Mouse (Mus musculus): Measurements from ENCODE around the gene Sbds.
A peak's percentile ranks its signal among the peaks of the same experiment; 100 is the strongest.

The Sbds gene

DNA sequence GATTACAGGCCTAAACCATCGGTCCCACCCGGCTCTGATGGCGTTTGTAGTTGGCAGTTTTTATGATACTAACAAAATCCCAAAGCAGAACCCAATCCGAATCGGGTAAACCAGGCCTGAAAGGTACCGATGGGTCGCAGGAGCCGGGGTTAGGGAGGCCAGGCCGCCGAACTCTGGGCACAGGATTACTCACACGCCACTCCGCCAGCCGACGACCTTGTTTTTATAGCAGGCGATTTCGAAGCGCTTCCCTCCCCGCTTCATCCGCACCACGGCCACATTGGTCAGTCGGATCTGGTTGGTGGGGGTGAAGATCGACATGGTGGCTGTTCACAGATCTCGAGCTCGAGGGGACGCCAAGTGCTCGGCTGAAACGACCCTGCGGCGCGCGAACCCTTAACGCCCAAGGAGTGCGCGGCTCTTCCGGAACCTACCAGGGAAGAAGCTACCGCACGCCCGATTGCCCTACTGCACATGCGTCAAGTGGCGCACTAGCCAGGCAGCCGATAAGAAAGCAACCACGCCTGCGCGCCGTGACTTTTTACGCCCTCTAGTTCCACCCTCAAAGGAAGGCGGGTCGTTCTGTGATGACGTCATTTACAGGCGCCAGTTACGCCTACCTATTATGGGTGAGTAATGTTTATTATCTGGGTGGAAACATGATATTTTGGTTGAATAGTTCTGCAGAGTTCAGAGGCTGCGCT, at the start of gene Sbds, which contains the start of gene Tyw1:
TSS of gene Sbds (minus strand) at position 514 of the 704 bp plus-strand sequence.
TSS of gene Tyw1 (plus strand) at position 603 of the 704 bp plus-strand sequence.
- ATAC-seq (ENCODE audit: insufficient number of reproducible peaks, low FRiP score, low TSS enrichment): peak; percentile 86

DNA sequence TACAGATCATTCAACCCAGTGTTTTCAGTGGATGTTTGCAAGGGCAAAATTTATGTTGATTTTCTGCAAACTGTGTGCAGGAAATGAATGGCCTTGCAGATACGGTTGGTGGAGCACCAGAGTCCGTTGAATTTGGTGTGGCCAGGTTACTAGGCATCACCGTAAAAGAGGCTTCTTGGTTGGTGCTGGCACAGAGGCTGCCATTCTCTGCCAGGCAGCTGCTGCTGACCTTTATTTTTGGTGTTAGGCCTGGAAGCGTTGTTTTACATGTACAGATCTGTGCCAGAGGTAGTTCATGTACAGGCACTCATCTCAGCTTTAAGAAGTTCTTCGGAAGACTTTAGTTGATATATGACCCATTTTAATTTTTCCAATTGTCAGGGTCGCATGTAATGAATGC, 48.3 kb upstream of the Sbds start:
- ATAC-seq (ENCODE audit: insufficient number of reproducible peaks, low FRiP score, low TSS enrichment): no peak

DNA sequence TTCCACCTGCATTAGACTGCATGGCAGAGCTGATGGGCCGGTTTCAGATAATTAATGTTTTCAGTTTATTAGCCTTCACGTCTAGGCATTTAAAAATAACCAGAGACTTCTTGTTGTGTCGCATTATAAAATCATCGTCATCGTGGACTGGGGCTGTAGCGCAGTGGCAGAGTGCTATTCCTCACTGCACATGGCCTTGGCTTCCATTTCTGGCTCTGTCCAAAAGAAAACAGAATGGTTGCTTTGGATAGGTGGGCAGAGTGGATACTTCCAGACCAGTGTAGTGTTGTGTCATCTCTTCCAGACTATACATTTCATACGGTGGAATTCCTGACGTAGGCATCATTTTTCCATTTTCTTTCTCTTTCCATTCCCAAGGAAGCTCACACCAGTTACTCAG, 44.2 kb upstream of the Sbds start:
- no peak for ATAC-seq (ENCODE audit: insufficient number of reproducible peaks, low FRiP score, low TSS enrichment)

DNA sequence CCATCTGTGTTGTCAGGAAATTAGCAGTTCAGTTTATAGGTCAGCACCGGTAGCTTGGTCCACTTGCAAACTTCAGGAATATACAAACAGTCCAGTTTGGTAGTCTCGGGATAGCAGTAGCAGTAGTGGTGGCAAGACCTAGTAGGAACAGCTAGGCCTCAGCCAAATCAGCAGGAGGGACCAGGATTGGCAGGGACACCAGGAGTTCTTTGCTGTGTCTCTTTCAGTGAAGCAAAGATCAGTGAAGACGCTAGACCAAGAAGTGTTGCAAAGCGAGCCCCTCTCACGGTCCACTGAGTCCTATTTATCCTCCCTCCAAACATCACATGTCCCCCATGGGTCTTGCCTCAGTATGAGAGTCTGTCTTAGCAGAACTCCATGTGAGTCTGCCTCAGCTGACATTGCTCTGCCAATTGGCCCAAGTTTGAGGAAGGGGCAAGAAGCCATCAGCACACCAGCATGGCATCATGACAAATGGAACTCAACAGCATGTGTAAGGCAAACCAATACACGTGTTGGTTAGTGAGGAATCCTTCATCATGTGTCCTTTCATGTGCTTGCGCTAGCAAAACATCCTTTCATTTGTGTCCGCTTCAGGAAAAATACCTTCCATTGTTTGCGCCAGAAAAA, 43.6 kb upstream of the Sbds start:
- no peak for ATAC-seq (ENCODE audit: insufficient number of reproducible peaks, low FRiP score, low TSS enrichment)

DNA sequence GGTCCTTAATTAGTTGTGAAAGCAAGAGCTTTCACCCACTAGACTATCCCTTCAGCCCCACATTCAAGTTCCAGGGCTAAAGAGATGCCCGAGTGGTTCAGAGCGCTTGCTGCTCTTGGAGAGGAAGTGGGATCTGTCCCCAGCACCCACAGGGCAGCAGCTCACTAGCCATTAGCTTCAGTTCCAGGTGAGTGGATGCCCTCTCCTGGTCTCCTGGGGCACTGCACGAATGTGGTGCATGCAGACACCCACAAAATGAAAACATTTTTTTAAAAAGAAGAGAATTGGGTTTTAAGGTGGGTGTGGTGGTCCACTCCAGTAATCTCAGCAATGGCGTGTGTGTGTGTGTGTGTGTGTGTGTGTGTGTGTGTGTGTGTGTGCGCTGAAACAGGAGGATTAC, 40.7 kb upstream of the Sbds start:
- ATAC-seq (ENCODE audit: insufficient number of reproducible peaks, low FRiP score, low TSS enrichment): no peak

DNA sequence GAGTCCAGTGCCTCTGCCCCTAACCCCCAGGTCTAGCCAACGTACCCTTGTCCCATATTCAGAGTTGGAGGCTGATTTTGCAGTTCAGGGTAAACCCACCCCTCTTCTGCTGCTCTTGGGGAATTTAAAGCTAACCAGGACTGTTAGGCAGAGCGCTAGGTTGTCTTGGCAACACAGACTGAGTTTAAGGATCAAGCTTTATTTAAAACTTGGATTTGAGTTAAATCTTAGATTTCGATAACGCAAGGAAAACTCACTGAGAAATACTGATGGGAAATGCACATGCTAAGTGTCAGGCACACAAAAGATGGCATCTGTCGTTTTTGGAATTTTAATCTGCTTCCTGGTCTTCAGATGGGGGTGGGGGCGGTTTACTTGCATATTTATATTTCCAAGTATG, 39.3 kb upstream of the Sbds start:
- no peak for ATAC-seq (ENCODE audit: insufficient number of reproducible peaks, low FRiP score, low TSS enrichment)

DNA sequence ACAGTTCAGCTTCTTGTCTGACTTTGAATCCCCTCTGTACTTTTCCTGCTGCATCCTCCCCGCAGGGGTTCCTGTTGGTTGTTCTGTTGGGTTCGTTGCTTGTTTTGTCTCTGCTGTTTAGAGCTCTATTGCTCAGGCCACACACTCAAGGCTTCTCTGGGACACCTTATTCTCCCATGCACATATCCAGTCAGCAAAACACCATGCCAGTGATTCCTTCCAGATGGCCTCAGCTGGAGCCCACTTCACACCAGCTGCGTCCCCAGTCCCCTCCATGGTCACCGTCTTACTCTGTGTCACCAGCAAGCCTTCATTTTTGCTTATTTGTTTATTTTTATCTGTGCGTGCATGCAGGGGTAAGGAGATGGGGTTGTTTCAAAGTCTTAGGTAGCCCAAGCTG, 38.6 kb upstream of the Sbds start:
- ATAC-seq (ENCODE audit: insufficient number of reproducible peaks, low FRiP score, low TSS enrichment): no peak

DNA sequence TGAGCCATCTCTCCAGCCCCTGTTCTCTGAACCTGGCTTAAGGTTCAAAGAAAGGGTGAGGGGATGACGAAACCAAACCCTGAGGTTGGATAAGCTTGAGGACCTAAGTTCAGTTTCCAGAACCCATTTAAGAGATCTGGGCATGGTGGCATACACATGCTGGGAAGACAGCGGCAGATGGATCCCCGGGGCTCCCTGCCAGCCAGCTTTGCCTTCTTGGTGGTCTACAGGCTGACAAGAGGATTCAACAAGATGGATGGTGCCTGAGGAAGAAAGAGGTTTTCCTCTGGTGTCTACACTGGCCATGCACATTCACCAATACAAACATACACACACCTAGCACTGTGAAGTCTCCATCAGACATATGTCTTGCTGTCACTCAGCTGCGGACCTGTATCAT, 37.6 kb upstream of the Sbds start:
- no peak for ATAC-seq (ENCODE audit: insufficient number of reproducible peaks, low FRiP score, low TSS enrichment)

DNA sequence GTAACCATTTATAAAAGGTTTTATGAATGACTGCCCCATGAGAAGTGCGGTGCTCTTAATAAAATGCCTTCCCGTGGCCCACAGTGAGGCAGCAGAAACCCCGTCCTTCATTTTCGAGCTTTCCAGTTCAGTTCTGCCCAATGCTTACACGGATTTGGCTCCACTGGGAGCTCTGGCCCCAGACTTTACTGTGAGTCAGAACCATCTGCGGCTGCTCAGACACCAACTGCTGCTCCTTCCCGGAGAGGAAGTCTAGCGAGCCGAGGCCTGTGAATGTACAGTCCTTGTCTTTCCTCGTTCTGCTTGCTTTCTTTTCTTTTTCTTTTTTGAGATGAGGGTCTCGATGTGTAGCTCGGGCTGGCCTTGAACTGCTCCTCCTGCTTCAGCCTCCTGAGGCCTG, 35.4 kb upstream of the Sbds start:
- no peak; the same call in 1 of the 2 replicates for ATAC-seq (ENCODE audit: insufficient number of reproducible peaks, low FRiP score, low TSS enrichment)

DNA sequence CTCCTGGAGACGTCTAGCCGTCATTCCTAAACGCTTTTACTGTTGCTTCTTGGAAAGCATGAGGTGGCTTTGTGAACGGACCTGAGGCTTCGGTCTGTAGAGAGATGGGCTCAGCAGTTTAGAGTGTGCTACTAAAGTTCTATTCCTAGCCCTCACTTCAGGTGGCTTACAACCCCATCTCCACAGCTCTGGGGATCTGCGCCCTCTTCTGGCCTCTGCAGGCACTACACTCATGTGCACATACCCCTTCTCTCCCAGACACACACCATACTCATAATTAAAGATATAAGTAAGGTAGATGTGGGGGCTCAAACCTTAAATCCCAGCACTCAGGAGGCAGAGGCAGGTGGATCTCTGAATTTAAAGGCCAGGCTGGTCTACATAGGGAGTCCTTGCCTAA, 34.9 kb upstream of the Sbds start:
- no peak for ATAC-seq (ENCODE audit: insufficient number of reproducible peaks, low FRiP score, low TSS enrichment)

DNA sequence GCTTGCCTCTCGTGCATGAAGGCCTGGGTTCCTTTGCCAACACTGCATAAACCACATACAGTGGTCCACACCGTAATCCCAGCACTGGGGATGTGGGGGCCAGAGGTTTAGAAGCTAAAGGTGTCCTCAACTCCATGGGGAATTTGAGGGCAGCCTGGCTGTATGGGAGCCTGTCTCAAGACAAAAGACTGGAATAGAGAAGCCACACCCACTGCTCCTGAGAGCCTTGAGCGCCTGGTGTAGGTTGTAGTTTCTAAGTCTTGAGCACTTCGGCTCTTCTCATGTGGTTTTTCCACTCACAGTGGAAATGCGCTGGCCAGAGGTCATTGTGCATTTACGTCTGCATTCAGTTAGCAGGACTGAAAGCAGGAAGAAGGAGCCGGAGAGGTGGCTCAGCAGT, 32.8 kb upstream of the Sbds start:
- no peak for ATAC-seq (ENCODE audit: insufficient number of reproducible peaks, low FRiP score, low TSS enrichment)

DNA sequence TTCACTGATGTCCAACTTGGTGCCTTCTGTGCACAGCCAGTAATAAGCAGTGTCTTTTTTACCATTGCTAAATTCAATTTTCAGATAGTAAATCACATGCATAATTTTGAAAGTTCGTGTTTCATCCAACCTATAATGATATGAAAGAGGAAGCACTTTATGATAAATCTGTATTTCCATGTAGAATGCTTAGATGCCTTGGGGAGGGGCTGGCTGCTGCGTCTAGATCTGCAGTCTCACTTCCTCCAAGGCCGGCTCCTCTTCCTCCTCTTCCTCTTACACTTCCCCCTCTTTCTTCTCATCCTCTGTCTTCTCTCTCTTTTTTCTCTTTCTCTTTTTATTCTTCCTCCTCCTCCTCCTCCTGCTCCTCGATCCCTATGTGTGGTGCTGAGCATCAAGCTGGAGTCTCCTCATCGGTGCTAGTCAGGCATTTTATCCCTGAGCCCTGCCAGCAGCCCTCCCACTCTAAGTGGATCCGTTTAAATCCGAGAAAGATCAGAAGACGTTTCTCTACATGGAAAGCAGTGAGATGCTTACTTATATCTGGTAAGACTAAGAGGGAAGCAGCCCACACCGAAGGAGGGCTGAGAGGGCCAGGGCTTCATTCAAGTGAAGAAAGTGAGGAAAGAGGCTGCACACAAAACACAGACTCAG, 27.9 kb upstream of the Sbds start:
- ATAC-seq (ENCODE audit: insufficient number of reproducible peaks, low FRiP score, low TSS enrichment): no peak

DNA sequence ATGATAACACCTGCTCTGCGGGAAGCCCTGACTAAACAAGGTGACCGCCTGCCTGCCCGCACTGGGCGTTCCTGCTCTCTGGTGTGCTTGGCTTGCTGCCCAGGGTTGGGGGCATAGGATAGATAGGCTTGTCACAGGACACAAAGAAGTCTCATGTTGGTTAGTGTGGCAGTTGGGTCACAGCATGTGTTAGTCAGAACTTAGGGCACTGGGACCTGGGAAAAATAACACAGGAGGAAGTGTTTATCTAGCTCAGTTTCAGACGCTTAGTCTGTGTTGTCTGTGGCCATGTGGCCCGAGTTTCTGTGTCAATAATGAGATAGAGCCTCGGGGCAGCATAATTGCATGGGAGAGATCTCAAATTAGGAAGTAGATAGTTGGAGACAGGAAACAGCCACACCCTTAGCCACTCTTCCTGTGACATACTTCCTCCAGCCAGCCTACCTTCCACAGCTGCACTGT, 22.7 kb upstream of the Sbds start:
- no peak for ATAC-seq (ENCODE audit: insufficient number of reproducible peaks, low FRiP score, low TSS enrichment)

DNA sequence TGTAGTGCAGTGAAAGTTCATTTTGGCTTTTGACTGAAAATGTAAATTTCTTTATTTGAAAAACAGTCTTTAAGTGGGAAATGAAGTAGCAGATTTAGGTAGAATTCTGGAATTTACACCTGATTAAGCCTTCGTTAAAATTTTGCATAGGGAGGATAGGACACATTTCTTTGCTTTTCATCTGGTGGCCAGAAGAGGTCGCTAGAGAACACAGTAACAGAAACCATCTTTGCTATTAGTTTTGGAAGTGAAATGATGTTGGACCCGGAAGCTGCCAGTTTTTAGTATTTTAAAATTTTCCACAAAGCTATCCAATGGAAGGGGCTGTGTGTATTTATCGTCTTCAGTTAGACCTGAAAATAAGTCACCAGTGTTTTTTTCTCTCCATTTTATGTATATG, 20.2 kb upstream of the Sbds start:
- ATAC-seq (ENCODE audit: insufficient number of reproducible peaks, low FRiP score, low TSS enrichment): no peak

DNA sequence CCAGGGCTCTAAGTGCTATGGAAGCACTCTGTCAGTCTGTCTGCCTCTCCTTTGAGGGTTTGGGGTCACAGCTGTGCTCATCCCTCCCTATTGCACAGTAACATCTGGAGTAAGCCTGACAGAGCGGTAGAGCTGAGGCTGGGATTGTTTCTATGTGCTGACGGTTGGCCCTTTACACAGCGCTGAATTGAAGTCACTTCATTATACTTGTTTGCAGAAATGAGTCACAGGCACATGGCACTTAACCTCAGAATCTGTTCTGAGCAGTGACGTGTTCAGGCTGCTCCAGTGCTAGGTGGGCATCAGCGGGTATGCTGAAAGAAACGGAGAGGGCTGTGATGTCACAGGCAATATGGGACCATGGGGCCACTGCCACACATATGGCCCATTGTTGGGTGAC, 17.7 kb upstream of the Sbds start:
- ATAC-seq (ENCODE audit: insufficient number of reproducible peaks, low FRiP score, low TSS enrichment): no peak

DNA sequence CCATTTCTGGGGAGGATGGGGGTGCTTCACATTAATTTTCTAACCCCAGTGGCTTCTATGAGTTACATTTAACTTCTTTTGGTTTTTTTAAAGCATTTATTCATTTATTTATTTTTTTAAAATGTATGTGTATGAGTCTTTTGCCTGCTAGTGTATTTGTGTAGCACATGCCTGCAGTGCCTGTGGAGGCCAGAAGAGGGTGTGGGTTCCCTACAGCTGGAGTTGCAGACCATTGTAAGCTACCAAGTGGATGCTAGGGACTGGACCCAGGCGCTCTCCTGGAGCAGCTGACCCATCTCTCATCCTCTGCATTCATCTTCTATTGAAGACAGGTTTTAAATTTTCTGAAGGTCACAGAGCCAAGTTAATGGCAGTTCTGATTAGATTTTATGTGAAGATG, 17.0 kb upstream of the Sbds start:
- no peak for ATAC-seq (ENCODE audit: insufficient number of reproducible peaks, low FRiP score, low TSS enrichment)

DNA sequence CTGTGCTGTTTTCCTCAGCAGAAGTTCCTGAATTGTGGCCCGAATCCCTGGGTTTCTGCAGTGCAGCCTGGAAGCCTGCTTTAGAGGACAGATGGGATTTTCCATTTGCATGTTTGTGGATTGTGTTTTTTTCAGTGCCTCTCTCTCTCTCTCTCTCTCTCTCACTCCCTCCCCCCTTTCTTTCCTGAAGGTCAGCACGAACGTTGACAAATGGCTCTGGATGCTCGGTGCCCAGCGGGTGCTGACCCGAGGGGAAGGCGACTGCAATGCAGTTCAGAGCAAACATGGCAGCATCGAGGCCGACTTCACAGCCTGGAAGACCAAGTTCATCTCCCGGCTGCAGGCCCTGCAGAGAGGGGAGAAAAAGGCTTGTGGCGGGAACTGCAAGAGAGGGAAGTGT, 13.6 kb upstream of the Sbds start:
- ATAC-seq (ENCODE audit: insufficient number of reproducible peaks, low FRiP score, low TSS enrichment): no peak

DNA sequence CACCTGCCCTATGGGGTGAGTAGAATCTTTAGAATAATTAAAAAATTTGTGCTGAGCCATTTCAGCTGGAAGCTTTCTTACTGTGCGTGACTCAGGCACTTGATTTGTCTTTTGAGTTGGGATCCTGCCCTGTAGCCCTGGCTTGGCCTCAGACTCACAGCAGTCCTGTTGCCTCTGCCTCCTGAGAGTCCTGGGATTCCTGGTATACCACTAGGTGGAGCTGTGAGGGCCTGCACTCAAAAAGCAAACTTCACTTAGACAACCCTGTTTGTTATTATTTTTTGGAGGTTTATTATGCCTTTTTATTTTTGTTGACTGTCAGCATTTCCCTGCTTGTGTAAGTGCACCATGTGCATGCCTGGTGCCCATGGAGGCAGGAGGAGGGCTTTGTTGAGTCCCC, 12.0 kb upstream of the Sbds start:
- no peak for ATAC-seq (ENCODE audit: insufficient number of reproducible peaks, low FRiP score, low TSS enrichment)

DNA sequence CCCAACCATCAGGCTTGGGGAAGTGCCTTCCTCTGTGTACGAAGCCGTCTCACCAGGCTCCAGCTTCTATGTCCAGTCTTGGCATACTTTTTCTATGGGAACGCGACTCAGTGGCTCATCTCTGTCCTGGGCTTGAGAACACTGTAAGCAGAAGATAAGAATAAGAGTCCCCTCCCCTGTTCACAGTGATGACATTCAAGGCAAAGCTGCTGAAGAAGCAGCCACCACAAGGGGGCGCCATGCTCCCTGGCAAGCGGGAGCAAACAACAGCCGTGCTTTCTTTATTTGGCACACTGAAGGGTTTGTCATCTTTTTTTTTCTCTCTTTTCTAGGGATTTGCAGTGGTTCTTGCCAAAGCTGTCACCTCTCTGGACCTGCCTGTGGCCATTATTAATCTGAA, 11.3 kb upstream of the Sbds start:
- no peak for ATAC-seq (ENCODE audit: insufficient number of reproducible peaks, low FRiP score, low TSS enrichment)

DNA sequence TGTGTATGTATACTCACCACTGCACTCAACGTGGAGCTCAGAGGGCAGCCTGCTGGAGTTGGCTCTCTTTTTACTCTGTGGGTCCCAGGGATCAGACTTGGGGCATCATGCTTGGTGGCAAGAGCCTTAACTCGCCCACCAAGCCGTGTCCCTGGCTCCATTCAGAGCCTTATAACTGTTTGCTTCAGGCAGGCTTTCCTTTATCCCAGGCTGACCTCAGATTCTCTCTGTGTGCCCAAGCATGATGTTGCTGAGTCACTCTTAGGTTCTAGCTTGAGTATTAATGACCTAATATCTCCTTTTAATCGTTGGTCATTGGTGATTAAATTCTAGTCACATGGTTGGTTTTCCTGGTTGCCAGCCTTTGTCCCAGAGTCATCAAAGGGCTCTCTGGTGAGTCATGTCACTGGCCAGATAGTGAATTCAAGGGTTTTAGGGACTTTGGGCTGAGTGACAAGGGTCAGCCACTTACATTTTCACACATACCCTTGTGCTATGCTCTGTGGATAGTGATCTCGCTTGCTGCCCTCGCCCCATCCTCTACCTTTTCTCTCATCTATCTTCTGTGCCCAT, 9.2 kb upstream of the Sbds start:
- no peak for ATAC-seq (ENCODE audit: insufficient number of reproducible peaks, low FRiP score, low TSS enrichment)

DNA sequence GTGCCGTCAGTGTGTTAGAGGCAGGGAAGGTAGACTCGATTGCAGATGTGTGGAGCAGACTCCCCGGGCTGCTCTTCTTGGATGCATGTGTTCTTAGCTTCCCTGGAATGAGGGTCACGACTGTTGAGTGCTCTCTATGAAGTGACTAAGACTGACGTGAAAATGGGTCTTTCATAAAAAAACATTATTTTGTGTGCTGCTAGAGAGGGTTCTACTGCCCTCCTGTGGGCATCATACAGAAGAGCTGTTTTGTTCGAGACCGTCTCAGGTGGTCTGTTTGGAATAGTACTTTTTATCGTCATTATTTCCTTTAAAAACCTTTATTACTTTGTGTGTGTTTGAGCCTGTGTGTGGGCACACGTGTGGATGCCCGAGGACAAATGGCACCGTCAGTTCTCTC, 8.1 kb upstream of the Sbds start:
- ATAC-seq (ENCODE audit: insufficient number of reproducible peaks, low FRiP score, low TSS enrichment): no peak

All from cerebellum, adult (tissue).